Mouse (Mus musculus) bone marrow, adult 2 months (tissue): Measurements from ENCODE around the gene Rnf138rt1.

ENCODE experiments used
- CTCF ChIP-seq: fragments of 200-500 bp; IDR thresholded peaks from 2 replicates; pipeline ENCODE4 v1.5.1; 2011; ENCODE audit warnings: low read length, control low read depth; ENCODE audit not compliant: control insufficient read depth, insufficient read depth
- POLR2A ChIP-seq: fragments of 200-500 bp; IDR thresholded peaks from 2 replicates; pipeline ENCODE4 v1.6.1; 2011; ENCODE audit warnings: low read depth, mild to moderate bottlenecking, control low read depth, low read length, borderline replicate concordance; ENCODE audit not compliant: control insufficient read depth

- TF ChIP-seq CTCF (no peak), POLR2A (no peak)
These were observed 27.0 kb downstream of the Rnf138rt1 start for GRCm38 (mm10) chrX:163734145-163734544.
